Mouse (Mus musculus) lung, embryonic 16.5 days (tissue): ENCODE data around the gene Olfr345. TPM values are rescaled to one million over a fixed set of nuclear protein-coding genes. Genes with fewer than 3 reads are reported as not detected.

Experiments
- ATAC-seq: fragments of 200-750 bp; cut with Nextera tagmentation; 2 replicates; pipeline ENCODE4 v1.8.0; 2017; ENCODE audit warnings: low read depth, mild to moderate bottlenecking, moderate library complexity
- H3K27ac ChIP-seq: fragments of 300-500 bp; sonication (generic); 2 replicates; pipeline ENCODE4 v1.5.1; 2014; ENCODE audit warnings: mild to moderate bottlenecking, control low read depth, low read length
- H3K27me3 ChIP-seq: fragments of 300-500 bp; sonication (generic); 2 replicates; pipeline ENCODE4 v1.6.1; 2014; ENCODE audit warnings: low read depth, low read length, mixed read lengths; ENCODE audit not compliant: control insufficient read depth, insufficient read depth
- H3K36me3 ChIP-seq: fragments of 300-500 bp; sonication (generic); 2 replicates; pipeline ENCODE4 v1.6.1; 2014; ENCODE audit warnings: low read length; ENCODE audit not compliant: control insufficient read depth, insufficient read depth
- H3K4me1 ChIP-seq: fragments of 300-500 bp; sonication (generic); replicated peaks from 2 replicates; pipeline ENCODE4 v1.6.1; 2014; ENCODE audit warnings: low read length, mixed read lengths; ENCODE audit not compliant: control insufficient read depth, insufficient read depth
- H3K4me2 ChIP-seq: fragments of 300-500 bp; sonication (generic); 2 replicates; pipeline ENCODE4 v1.6.1; 2014; ENCODE audit warnings: low read depth, low read length, control low read depth
- H3K4me3 ChIP-seq: fragments of 300-500 bp; sonication (generic); 2 replicates; pipeline ENCODE4 v1.5.1; 2014; ENCODE audit warnings: mild to moderate bottlenecking, low read length, control low read depth
- H3K9ac ChIP-seq: fragments of 300-500 bp; sonication (generic); 2 replicates; pipeline ENCODE4 v1.6.1; 2014; ENCODE audit warnings: low read length, control low read depth
- H3K9me3 ChIP-seq: fragments of 300-500 bp; sonication (generic); 2 replicates; pipeline ENCODE4 v1.6.1; 2016; ENCODE audit warnings: low read length; ENCODE audit not compliant: control insufficient read depth
- WGBS: fragments of 180-500 bp; shearing (Covaris S2); extraction: QIAGEN DNeasy Blood & Tissue Kit; methylation state at CpG from one replicate; pipeline ENCODE4 v1.1.7; 2014; 5-methylcytosine and 5-hydroxymethylcytosine counted together
- polyA plus RNA-seq: library from polyadenylated mRNA; unstranded; fragments of >200 nt; fragmentation: Nextera tagmentation; extraction: Ambion mirVana; gene quantifications from 2 replicates; pipeline ENCODE4 v1.2.1, GENCODE M21; 2015

Gene Olfr345
- not detected in 2 replicates for polyA plus RNA-seq

DNA sequence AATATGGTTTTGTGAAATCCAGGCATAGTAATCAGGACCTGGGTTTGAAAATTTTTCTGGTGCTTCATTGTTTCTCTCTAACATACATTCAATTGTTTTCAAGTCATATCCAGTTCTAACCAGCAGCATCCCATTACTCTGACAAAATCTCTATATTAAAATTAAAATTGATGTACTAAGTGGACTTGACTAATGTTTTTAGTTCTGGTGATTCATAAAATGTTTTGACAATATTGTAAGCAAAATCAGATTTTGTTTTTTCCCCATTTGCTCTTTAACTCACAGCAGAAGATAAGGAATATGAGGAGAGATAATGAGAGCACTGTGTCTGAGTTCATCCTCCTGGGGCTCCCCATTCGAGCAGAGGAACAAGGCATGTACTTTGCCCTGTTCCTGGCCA, at the start of gene Olfr345:
Gene Olfr345, plus strand, starts transcription at position 301 of the 400 bp plus-strand sequence.
- Histone ChIP-seq H3K36me3 (no peaks in the 10 kb centered on the region), H3K27ac (no peak within 1 kb of the TSS), H3K27me3 (no peaks in the 10 kb centered on the region), H3K4me2 (no peak within 1 kb of the TSS), H3K9ac (no peak within 1 kb of the TSS), H3K4me3 (no peak within 1 kb of the TSS), H3K9me3 (no peaks in the 10 kb centered on the region), H3K4me1 (no peaks in the 10 kb centered on the region)
- ATAC-seq: no peak
- WGBS: 66% methylated on average over 1 of the region's 1 CpGs

DNA sequence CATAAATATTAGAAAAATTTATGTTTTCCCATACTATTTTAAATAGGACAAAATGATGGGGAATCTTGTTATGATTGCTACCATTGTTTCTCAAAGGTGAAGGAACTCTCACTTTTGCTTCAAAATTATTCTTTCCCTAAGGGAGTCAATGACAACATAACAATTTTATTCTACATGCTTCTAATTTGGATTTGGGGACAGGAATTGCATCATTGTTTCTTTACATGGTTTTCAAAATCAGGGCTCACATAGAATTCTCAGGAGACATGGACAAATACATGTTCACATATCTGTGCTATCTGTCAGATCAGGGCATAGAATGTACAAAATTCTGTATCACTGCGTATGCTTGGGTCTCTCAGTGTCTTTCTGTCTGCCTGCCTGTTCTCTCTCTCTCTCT, 45.6 kb downstream of the Olfr345 start, which contains the start of gene Olfr346:
Gene Olfr346, plus strand, starts transcription at position 301 of the 400 bp plus-strand sequence.
- H3K4me2 ChIP-seq: no peak within 1 kb of the TSS
- H3K4me1 ChIP-seq: no peaks in the 10 kb centered on the region
- no peaks in the 10 kb centered on the region for H3K9me3 ChIP-seq
- ATAC-seq: no peak
- WGBS: 79% methylated on average over 1 of the region's 1 CpGs
- H3K27ac ChIP-seq: no peak within 1 kb of the TSS
- H3K27me3 ChIP-seq: no peaks in the 10 kb centered on the region
- no peak within 1 kb of the TSS for H3K4me3 ChIP-seq
- no peaks in the 10 kb centered on the region for H3K36me3 ChIP-seq
- H3K9ac ChIP-seq: no peak within 1 kb of the TSS

Other genes with a start within 250 kb of the Olfr345 start
- not detected in 2 replicates for gene Olfr339, start 221.1 kb upstream of the Olfr345 start, polyA plus RNA-seq
- not detected in 2 replicates for gene Olfr340, start 187.5 kb upstream of the Olfr345 start, polyA plus RNA-seq
- not detected in 2 replicates for gene Olfr341, start 157.6 kb upstream of the Olfr345 start, polyA plus RNA-seq
- gene Olfr342, start 115.0 kb upstream of the Olfr345 start, polyA plus RNA-seq: not detected in 2 replicates
- not detected in 2 replicates for gene Olfr344, start 73.4 kb upstream of the Olfr345 start, polyA plus RNA-seq
- gene Olfr346, start 45.7 kb downstream of the Olfr345 start, polyA plus RNA-seq: not detected in 2 replicates
- not detected in 2 replicates for gene Olfr347, start 91.9 kb downstream of the Olfr345 start, polyA plus RNA-seq
- not detected in 2 replicates for gene Olfr348, start 144.2 kb downstream of the Olfr345 start, polyA plus RNA-seq
- gene Olfr50, start 150.5 kb downstream of the Olfr345 start, polyA plus RNA-seq: not detected in 2 replicates
- not detected in 2 replicates for gene Olfr3, start 177.0 kb downstream of the Olfr345 start, polyA plus RNA-seq
- not detected in 2 replicates for gene Olfr350, start 206.3 kb downstream of the Olfr345 start, polyA plus RNA-seq
- not detected in 2 replicates for gene Olfr351, start 222.6 kb downstream of the Olfr345 start, polyA plus RNA-seq
- gene Olfr352, start 228.4 kb downstream of the Olfr345 start, polyA plus RNA-seq: not detected in 2 replicates